Mouse (Mus musculus) thymus, adult 2 months (tissue): ENCODE results near the gene Gm42715. TPM values are rescaled to one million over a fixed set of nuclear protein-coding genes. Genes with fewer than 3 reads are reported as not detected.
"Not testable (repeated sequence)": the region's sequence is repeated elsewhere in the genome, so short reads cannot be mapped to it uniquely, and the experiment has no call there.

Source experiments
- DNase-seq: peaks from one replicate; pipeline ENCODE4 v3.0.0; 2021
- H3K27ac ChIP-seq: fragments of 200-500 bp; 2 replicates; pipeline ENCODE4 v1.5.1; 2012; ENCODE audit warnings: low read length, control low read depth; ENCODE audit not compliant: control insufficient read depth, insufficient read depth
- H3K27me3 ChIP-seq: fragments of 200-500 bp; 2 replicates; pipeline ENCODE4 v1.6.1; 2012; ENCODE audit warnings: mild to moderate bottlenecking, low read length, moderate library complexity, mixed read lengths; ENCODE audit not compliant: control insufficient read depth, insufficient read depth
- H3K36me3 ChIP-seq: fragments of 200-500 bp; 2 replicates; pipeline ENCODE4 v1.6.1; 2012; ENCODE audit warnings: mild to moderate bottlenecking, low read length, moderate library complexity; ENCODE audit not compliant: control insufficient read depth, insufficient read depth
- H3K4me1 ChIP-seq: fragments of 200-500 bp; replicated peaks from 2 replicates; pipeline ENCODE4 v1.6.1; 2012; ENCODE audit warnings: low read length; ENCODE audit not compliant: control insufficient read depth, insufficient read depth
- H3K4me3 ChIP-seq: fragments of 200-500 bp; 2 replicates; pipeline ENCODE4 v1.5.1; 2012; ENCODE audit warnings: mild to moderate bottlenecking, low read length, control low read depth, moderate library complexity; ENCODE audit not compliant: control insufficient read depth, insufficient read depth
- CTCF ChIP-seq: fragments of 200-500 bp; IDR thresholded peaks from 2 replicates; pipeline ENCODE4 v1.5.1; 2012; ENCODE audit warnings: mild to moderate bottlenecking, control low read depth, low read length, moderate library complexity, borderline replicate concordance; ENCODE audit not compliant: control insufficient read depth, poor library complexity, insufficient read depth; ENCODE audit errors: extremely low read depth
- POLR2A ChIP-seq: fragments of 200-500 bp; IDR thresholded peaks from 2 replicates; pipeline ENCODE4 v1.6.1; 2012; ENCODE audit warnings: mild to moderate bottlenecking, low read length, control low read depth, moderate library complexity; ENCODE audit not compliant: control insufficient read depth, poor library complexity, insufficient read depth; ENCODE audit errors: extremely low read depth
- WGBS: fragments of 180-500 bp; shearing (Covaris S2); methylation state at CpG from one replicate; pipeline ENCODE4 v1.1.7; 2018; 5-methylcytosine and 5-hydroxymethylcytosine counted together
- polyA plus RNA-seq: library from polyadenylated mRNA; depleted of rRNA; stranded (reverse); fragments of >200 nt; gene quantifications from 2 replicates; pipeline ENCODE4 v1.2.3, GENCODE M21; 2012

The Gm42715 gene
- polyA plus RNA-seq, 1 experiment: 10.4 TPM

GRCm38 (mm10) chr7:127498407-127498806, 21.0 kb upstream of the Gm42715 start:
- H3K27ac ChIP-seq: no peak overlapping the region
- WGBS: 52% methylated on average over 3 of the region's 3 CpGs
- no peaks in the 10 kb centered on the region for H3K27me3 ChIP-seq
- peak; percentile 64 for DNase-seq
- H3K4me1 ChIP-seq: no peaks in the 10 kb centered on the region
- TF ChIP-seq CTCF (no peak), POLR2A (no peak)
- H3K36me3 ChIP-seq: no peaks in the 10 kb centered on the region
- H3K4me3 ChIP-seq: no peak overlapping the region

GRCm38 (mm10) chr7:127508291-127508690, 11.1 kb upstream of the Gm42715 start:
- no peaks in the 10 kb centered on the region for H3K4me1 ChIP-seq
- WGBS: 98% methylated on average over 3 of the region's 3 CpGs
- DNase-seq: no peak
- no peak overlapping the region for H3K4me3 ChIP-seq
- no peak overlapping the region for H3K27ac ChIP-seq
- no peaks in the 10 kb centered on the region for H3K36me3 ChIP-seq
- TF ChIP-seq CTCF (no peak), POLR2A (no peak)
- no peaks in the 10 kb centered on the region for H3K27me3 ChIP-seq

- H3K27me3 ChIP-seq, H3K36me3 ChIP-seq: not testable (repeated sequence)
- WGBS: 89% methylated on average over 4 of the region's 4 CpGs
These were observed 9.6 kb upstream of the Gm42715 start for GRCm38 (mm10) chr7:127509830-127510229.

GRCm38 (mm10) chr7:127511241-127511640, 8.1 kb upstream of the Gm42715 start:
- H3K27ac ChIP-seq: no peak overlapping the region
- H3K36me3 ChIP-seq: peaks cover 6% of the 10 kb centered on the region
- WGBS: 54% methylated on average over 8 of the region's 8 CpGs
- H3K27me3 ChIP-seq: no peaks in the 10 kb centered on the region
- TF ChIP-seq CTCF (no peak), POLR2A (no peak)
- H3K4me1 ChIP-seq: no peaks in the 10 kb centered on the region
- H3K4me3 ChIP-seq: no peak overlapping the region
- DNase-seq: no peak

More at GRCm38 (mm10) chr7:127509830-127510229, 9.6 kb upstream of the Gm42715 start:
- not testable (repeated sequence) for DNase-seq, H3K4me3 ChIP-seq, H3K4me1 ChIP-seq, H3K27ac ChIP-seq

- DNase-seq: peak; percentile 95
- Histone ChIP-seq H3K27me3 (no peaks in the 10 kb centered on the region), H3K27ac (peak within 1 kb of the TSS; percentile 78), H3K4me1 (no peaks in the 10 kb centered on the region), H3K4me3 (peak within 1 kb of the TSS; percentile 76), H3K36me3 (peaks cover 11% of the 10 kb centered on the region)
- WGBS: under 1% methylated on average over 37 of the region's 37 CpGs
- TF ChIP-seq POLR2A (peak; percentile 92), CTCF (peak; percentile 47; the same call in 1 of the 2 replicates)
These were observed 7.6 kb upstream of the Gm42715 start, which contains the start of gene Srcap for GRCm38 (mm10) chr7:127511808-127512230. Gene Srcap, plus strand, starts transcription at chr7:127511983.

- Histone ChIP-seq H3K4me3 (peak overlapping the region; percentile 76), H3K4me1 (no peaks in the 10 kb centered on the region), H3K27ac (peak overlapping the region; percentile 78), H3K36me3 (peaks cover 16% of the 10 kb centered on the region), H3K27me3 (no peaks in the 10 kb centered on the region)
- DNase-seq: peak; percentile 95
- TF ChIP-seq POLR2A (no peak; the same call in 1 of the 2 replicates), CTCF (peak; percentile 17; the same call in 1 of the 2 replicates)
- WGBS: under 1% methylated on average over 87 of the region's 93 CpGs
These were observed 7.0 kb upstream of the Gm42715 start for GRCm38 (mm10) chr7:127512231-127513015.
